17 mouse cellular contexts compared by ENCODE assay signal in the genomic region with DNA sequence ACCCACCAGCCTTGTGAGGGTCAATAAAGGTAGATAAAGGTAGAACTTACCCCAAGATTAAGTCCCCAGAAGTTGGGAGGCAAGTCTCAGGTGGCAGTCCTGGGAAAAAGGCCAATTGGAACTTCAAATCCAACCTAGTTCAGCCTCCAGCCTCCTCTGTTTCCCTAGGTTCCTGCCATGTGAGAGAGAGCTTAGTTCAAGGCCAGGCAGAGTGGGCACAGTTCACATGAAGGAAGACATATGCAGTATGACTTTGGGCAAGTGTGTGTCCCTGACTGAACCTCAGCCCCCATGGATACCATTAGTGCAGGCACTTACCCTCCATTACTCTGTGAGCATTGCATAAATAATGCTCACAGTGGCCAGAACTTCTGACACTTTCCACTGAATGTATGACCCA. TPM values are rescaled to one million over a fixed set of nuclear protein-coding genes. Genes with fewer than 3 reads are reported as not detected.
DNase-seq lines count a peak whose midpoint lies in the region; ATAC-seq and TF ChIP-seq lines count a peak whose summit lies in the region.
"Had no signal": no experiment of that assay in that cellular context is flagged by ENCODE, and none has a peak within 500 bp of the region (broad histone marks: within the 10 kb centered on the region; RNA-seq: fewer than 3 reads in every experiment).

No protein-coding gene starts in this region.

- no peak for TF ChIP-seq EP300 in liver, postnatal 0 days (IDR thresholded peaks at IDR 0.05; ENCODE audit: low read depth)
- TF ChIP-seq EP300 in ES-Bruce4 (IDR thresholded peaks at IDR 0.05; ENCODE audit: insufficient read depth, low read depth, low read length), result no peak

- no peak for TF ChIP-seq CTCF in liver, adult 2 months (IDR thresholded peaks at IDR 0.05; ENCODE audit: low read depth, low read length)
- TF ChIP-seq CTCF in liver, postnatal 0 days (IDR thresholded peaks at IDR 0.05; ENCODE audit: low read depth), result no peak
- no peak for TF ChIP-seq CTCF in ES-Bruce4 (IDR thresholded peaks at IDR 0.05; ENCODE audit: low read depth, low read length)

- no peak for ATAC-seq in heart, embryonic 12.5 days (ENCODE audit: insufficient number of reproducible peaks, low FRiP score)
- no peak for ATAC-seq in liver, postnatal 0 days
- ATAC-seq in erythroblast, adult 5-6 weeks (replicated peaks; ENCODE audit: low FRiP score, poor library complexity, severe bottlenecking), result no peak
- ATAC-seq: forebrain, embryonic 16.5 days; liver, embryonic 12.5 days had no signal

- H3K79me2 ChIP-seq in liver, adult 2 months (ENCODE audit: control insufficient read depth, insufficient read depth, low read length), result peaks cover 44% of the 10 kb centered on the region

- no peak overlapping the region for H3K9ac ChIP-seq in heart, embryonic 12.5 days
- H3K9ac ChIP-seq in liver, adult 2 months (ENCODE audit: low read depth, low read length), result no peak overlapping the region
- H3K9ac ChIP-seq in liver, postnatal 0 days (replicated peaks), result no peak overlapping the region
- no peak overlapping the region for H3K9ac ChIP-seq in ES-Bruce4 (ENCODE audit: low read depth, poor library complexity, severe bottlenecking)
- H3K9ac ChIP-seq: liver, embryonic 12.5 days; midbrain, embryonic 13.5 days had no signal

- H3K36me3 ChIP-seq in heart, embryonic 12.5 days, result peaks cover 4% of the 10 kb centered on the region
- H3K36me3 ChIP-seq in liver, adult 2 months (ENCODE audit: control insufficient read depth, insufficient read depth, low read length), result no peaks in the 10 kb centered on the region
- H3K36me3 ChIP-seq in liver, postnatal 0 days (replicated peaks; ENCODE audit: insufficient read depth, low read length), result peaks cover 3% of the 10 kb centered on the region; the same call in 1 of the 2 replicates
- H3K36me3 ChIP-seq in ES-Bruce4 (ENCODE audit: control insufficient read depth, insufficient read depth, low read length, poor library complexity, severe bottlenecking), result no peaks in the 10 kb centered on the region
- H3K36me3 ChIP-seq: midbrain, embryonic 13.5 days had no signal

- no peak overlapping the region for H3K4me3 ChIP-seq in heart, embryonic 12.5 days
- H3K4me3 ChIP-seq in liver, adult 2 months (ENCODE audit: insufficient read depth, low read depth, low read length), result no peak overlapping the region
- H3K4me3 ChIP-seq in liver, postnatal 0 days (ENCODE audit: low read depth, low read length), result no peak overlapping the region
- no peak overlapping the region for H3K4me3 ChIP-seq in ES-Bruce4 (ENCODE audit: low read depth, low read length)
- no peak overlapping the region for H3K4me3 ChIP-seq in brown adipose tissue, adult 24 weeks (ENCODE audit: insufficient read depth, low read depth, low read length)
- H3K4me3 ChIP-seq: erythroblast, embryonic 14.5 days; liver, embryonic 12.5 days; midbrain, embryonic 13.5 days had no signal

- peak overlapping the region; percentile 17; the same call in 1 of the 2 replicates for H3K27ac ChIP-seq in heart, embryonic 12.5 days (ENCODE audit: poor library complexity, severe bottlenecking)
- H3K27ac ChIP-seq in liver, adult 2 months (replicated peaks; ENCODE audit: insufficient read depth, low read depth, low read length), result peak overlapping the region; percentile 45
- H3K27ac ChIP-seq in liver, postnatal 0 days (ENCODE audit: low read depth), result no peak overlapping the region
- peak overlapping the region; percentile 54 for H3K27ac ChIP-seq in ES-Bruce4 (ENCODE audit: insufficient read depth, low read length)
- H3K27ac ChIP-seq in brown adipose tissue, adult 24 weeks (replicated peaks; ENCODE audit: low read depth, low read length), result peak overlapping the region; percentile 60
- H3K27ac ChIP-seq: liver, embryonic 12.5 days; midbrain, embryonic 13.5 days had no signal

- H3K27me3 ChIP-seq in heart, embryonic 12.5 days (replicated peaks), result no peaks in the 10 kb centered on the region
- no peaks in the 10 kb centered on the region for H3K27me3 ChIP-seq in liver, adult 2 months (ENCODE audit: control insufficient read depth, insufficient read depth, low read length)
- no peaks in the 10 kb centered on the region for H3K27me3 ChIP-seq in liver, postnatal 0 days (ENCODE audit: insufficient read depth, low read length)
- no peaks in the 10 kb centered on the region for H3K27me3 ChIP-seq in ES-Bruce4 (ENCODE audit: control insufficient read depth, insufficient read depth, low read length, poor library complexity, severe bottlenecking)
- H3K27me3 ChIP-seq: midbrain, embryonic 13.5 days had no signal

- TF ChIP-seq POLR2A in liver, adult 2 months (IDR thresholded peaks at IDR 0.05; ENCODE audit: extremely low read depth, insufficient read depth, low read length), result no peak
- no peak for TF ChIP-seq POLR2A in ES-Bruce4 (IDR thresholded peaks at IDR 0.05; ENCODE audit: insufficient read depth, low read length)

- intact Hi-C loops in heart, postnatal 36 days (cut with DNase I), result loop anchor here (5.0 kb wide), 1 partner anchor 63 kb away; no protein-coding TSS in a partner anchor

- H3K9me3 ChIP-seq in heart, embryonic 12.5 days (replicated peaks), result no peaks in the 10 kb centered on the region
- no peaks in the 10 kb centered on the region for H3K9me3 ChIP-seq in liver, postnatal 0 days (ENCODE audit: low read length)
- H3K9me3 ChIP-seq in ES-Bruce4 (replicated peaks; ENCODE audit: control insufficient read depth, insufficient read depth, low read length, poor library complexity, severe bottlenecking), result no peaks in the 10 kb centered on the region
- H3K9me3 ChIP-seq: G1E; liver, embryonic 12.5 days; midbrain, embryonic 13.5 days had no signal

- no peak for DNase-seq in heart, postnatal 36 days
- DNase-seq in liver, adult 2 months (ENCODE audit: extremely low read depth, low read depth, low spot score), result peak; percentile 52
- DNase-seq in liver, postnatal 0 days, result no peak
- DNase-seq in right cerebral cortex, adult 18-20 months, result no peak
- DNase-seq: cerebellum, adult 11 months; cerebellum, postnatal 14 days; right cerebral cortex, postnatal 4 days; thymus, postnatal 4 days had no signal

- H3K4me1 ChIP-seq in heart, embryonic 12.5 days (replicated peaks), result peaks cover 85% of the 10 kb centered on the region
- H3K4me1 ChIP-seq in liver, adult 2 months (ENCODE audit: control insufficient read depth, insufficient read depth, low read length), result peaks cover 35% of the 10 kb centered on the region
- peaks cover 40% of the 10 kb centered on the region for H3K4me1 ChIP-seq in liver, postnatal 0 days (ENCODE audit: insufficient read depth)
- H3K4me1 ChIP-seq in ES-Bruce4 (ENCODE audit: control insufficient read depth, insufficient read depth, low read length), result peaks cover 15% of the 10 kb centered on the region
- H3K4me1 ChIP-seq in brown adipose tissue, adult 24 weeks (ENCODE audit: control insufficient read depth, insufficient read depth, insufficient read length, low read length), result peaks cover 47% of the 10 kb centered on the region

- H3K4me2 ChIP-seq in heart, embryonic 12.5 days, result no peak overlapping the region
- H3K4me2 ChIP-seq in liver, postnatal 0 days (ENCODE audit: low read depth, low read length), result no peak overlapping the region
- H3K4me2 ChIP-seq: liver, embryonic 12.5 days; midbrain, embryonic 13.5 days had no signal

RNA-seq across cellular contexts. Expression of gene Nek6, which starts 34.3 kb away (rescaled TPM):
- 71.8 and 79.2 TPM in 2 replicates for polyA plus RNA-seq in heart, embryonic 12.5 days (2016; fragmentation: Nextera tagmentation; extraction: Ambion mirVana)
- 1 to 10 TPM; 4.0 to 4.7 TPM for total RNA-seq in heart, postnatal 36 days (2021)
- 13.6 and 17.1 TPM in 2 replicates for total RNA-seq in liver, adult 2 months (2014; rRNA removed)
- polyA plus RNA-seq in liver, adult 2 months (2012; rRNA removed), result 51.0 and 58.8 TPM in 2 replicates
- 30.6 and 39.7 TPM in 2 replicates for polyA plus RNA-seq in liver, postnatal 0 days (2015; fragmentation: Nextera tagmentation; extraction: Ambion mirVana)
- 28.9 and 31.3 TPM in 2 replicates for polyA plus RNA-seq in ES-Bruce4 (2011; ENCODE audit: insufficient read depth, insufficient read length, low read depth, missing spikeins)
- 8.5 and 15.7 TPM in 2 replicates for polyA plus RNA-seq in brown adipose tissue, adult 24 weeks (2012; ENCODE audit: insufficient read depth, insufficient read length, missing spikeins)
- total RNA-seq in erythroblast, adult 5-6 weeks (2015; ENCODE audit: low replicate concordance), result 0.38 and 1.9 TPM in 2 replicates
- total RNA-seq in erythroblast, adult 5-6 weeks (2017; ENCODE audit: low replicate concordance), result 0.14 and 1.9 TPM in 2 replicates
